Mouse (Mus musculus): ENCODE measurements at regions not wholly inside any gene's neighbourhood (a gene's known extent, or its start where the extent isn't known, plus 50 kb on each side); places are given as distances from the start of the nearest gene placed in this dataset.
A peak's percentile ranks its signal among the peaks of the same experiment; 100 is the strongest.

- DNase-seq (ENCODE audit: low read depth, low spot score) = no peak
These were observed 517.2 kb upstream of the Epha5 start for GRCm38 (mm10) chr5:84934369-84934768.

- DNase-seq (ENCODE audit: low read depth, low spot score) = no peak
These were observed 500.6 kb upstream of the Epha5 start for GRCm38 (mm10) chr5:84917631-84918292.

GRCm38 (mm10) chr5:84901669-84902068 lies 484.5 kb upstream of the Epha5 start:
- no peak for DNase-seq (ENCODE audit: low read depth, low spot score)

DNA sequence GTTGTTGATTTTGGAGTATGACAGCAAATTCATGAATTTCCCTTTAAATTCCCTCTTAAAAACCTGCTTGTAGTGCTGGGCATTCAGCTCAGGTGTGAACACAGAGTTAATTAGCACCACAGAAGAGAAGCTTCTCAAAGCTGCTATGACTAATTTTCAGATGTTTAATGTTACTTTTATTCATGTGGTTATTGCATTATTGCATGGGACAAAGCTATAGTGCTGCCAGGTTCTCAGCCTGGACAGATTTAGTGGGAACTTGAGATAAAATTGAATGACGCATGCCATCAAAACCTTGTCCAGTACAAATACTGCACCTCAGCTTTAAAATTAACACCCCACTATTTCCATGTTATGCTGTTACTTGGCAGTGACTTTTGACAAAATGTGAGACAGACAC lies 480.4 kb upstream of the Epha5 start:
- no peak for DNase-seq (ENCODE audit: low read depth, low spot score)

- DNase-seq (ENCODE audit: low read depth, low spot score) = no peak
These were observed 436.4 kb upstream of the Epha5 start for GRCm38 (mm10) chr5:84853622-84854021.

- DNase-seq (ENCODE audit: low read depth, low spot score) = no peak
These were observed 432.0 kb upstream of the Epha5 start for GRCm38 (mm10) chr5:84849175-84849574.

- no peak for DNase-seq (ENCODE audit: low read depth, low spot score)
These were observed 431.6 kb upstream of the Epha5 start for GRCm38 (mm10) chr5:84848765-84849164.

GRCm38 (mm10) chr5:84811460-84811859 lies 394.3 kb upstream of the Epha5 start:
- peak; percentile 21 for DNase-seq (ENCODE audit: low read depth, low spot score)

GRCm38 (mm10) chr5:84810844-84811243 lies 393.7 kb upstream of the Epha5 start:
- DNase-seq (ENCODE audit: low read depth, low spot score) = no peak

DNA sequence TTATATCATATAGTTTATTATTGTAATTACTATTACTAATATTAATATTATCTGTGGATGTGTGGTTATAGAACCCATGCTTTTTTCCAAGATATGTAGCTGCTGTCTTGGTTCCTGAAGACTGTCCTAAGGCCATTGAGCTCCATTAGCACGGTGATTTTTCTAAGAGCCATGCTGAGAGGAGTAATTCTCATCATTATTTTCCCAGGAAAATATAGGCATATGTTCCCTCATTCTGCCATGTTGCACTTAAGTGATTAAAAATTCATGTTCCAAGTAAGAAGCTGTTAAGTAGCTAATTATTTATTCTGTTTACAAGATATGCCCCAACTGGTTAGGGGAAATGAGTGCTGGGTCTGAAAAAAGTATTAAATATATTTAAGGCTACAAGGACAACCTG lies 345.4 kb upstream of the Epha5 start:
- no peak for DNase-seq (ENCODE audit: low read depth, low spot score)

- no peak for DNase-seq (ENCODE audit: low read depth, low spot score)
These were observed 334.9 kb upstream of the Epha5 start for GRCm38 (mm10) chr5:84752053-84752452.

- no peak for DNase-seq (ENCODE audit: low read depth, low spot score)
These were observed 288.3 kb upstream of the Epha5 start for GRCm38 (mm10) chr5:84705436-84705835.

GRCm38 (mm10) chr5:84690334-84691258 lies 273.4 kb upstream of the Epha5 start:
- DNase-seq (ENCODE audit: low read depth, low spot score) = no peak

- DNase-seq (ENCODE audit: low read depth, low spot score) = no peak
These were observed 270.4 kb upstream of the Epha5 start for GRCm38 (mm10) chr5:84687534-84687933.

DNA sequence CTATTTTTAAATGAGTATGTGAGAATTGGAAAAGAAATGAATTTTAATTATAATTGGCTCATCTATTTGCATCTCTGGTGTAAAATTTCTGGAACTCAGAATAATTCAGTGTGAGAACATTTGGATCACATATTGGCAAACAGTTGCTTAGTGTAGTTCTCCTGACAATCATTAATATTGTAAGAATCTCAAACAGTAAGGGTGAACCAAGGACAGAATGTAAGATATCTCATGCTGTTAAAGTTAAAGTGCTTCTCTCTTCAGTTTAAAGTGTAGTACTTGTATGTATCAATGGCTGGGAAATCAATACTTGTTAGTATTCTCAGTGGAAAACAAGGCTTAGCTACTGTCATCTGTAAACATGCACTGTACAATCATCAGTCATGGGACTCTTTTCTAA lies 238.0 kb upstream of the Epha5 start:
- no peak for DNase-seq (ENCODE audit: low read depth, low spot score)

DNA sequence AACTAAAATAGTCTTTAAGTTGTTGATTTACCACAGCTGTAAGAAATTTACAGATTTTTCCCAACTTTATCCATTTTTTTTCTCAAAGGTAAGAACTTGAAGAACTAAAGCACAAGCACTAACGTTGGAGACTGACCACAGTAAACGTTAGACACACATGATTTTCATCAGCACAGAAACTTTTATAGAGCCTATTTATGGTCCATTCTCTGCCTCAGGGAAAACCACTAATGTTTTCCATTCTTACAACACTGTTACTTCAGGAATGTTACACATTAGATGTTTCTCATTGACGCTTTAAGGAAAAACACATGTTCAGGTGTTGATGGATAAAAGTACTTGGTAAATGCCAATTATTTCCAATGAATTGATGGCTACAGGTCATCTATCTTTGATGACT lies 218.3 kb upstream of the Epha5 start:
- no peak for DNase-seq (ENCODE audit: low read depth, low spot score)

- no peak for DNase-seq (ENCODE audit: low read depth, low spot score)
These were observed 215.7 kb upstream of the Epha5 start for GRCm38 (mm10) chr5:84632851-84633250.

- no peak for DNase-seq (ENCODE audit: low read depth, low spot score)
These were observed 201.0 kb upstream of the Epha5 start for GRCm38 (mm10) chr5:84618194-84618593.

GRCm38 (mm10) chr5:84608683-84609082 lies 191.5 kb upstream of the Epha5 start:
- DNase-seq (ENCODE audit: low read depth, low spot score) = no peak

DNA sequence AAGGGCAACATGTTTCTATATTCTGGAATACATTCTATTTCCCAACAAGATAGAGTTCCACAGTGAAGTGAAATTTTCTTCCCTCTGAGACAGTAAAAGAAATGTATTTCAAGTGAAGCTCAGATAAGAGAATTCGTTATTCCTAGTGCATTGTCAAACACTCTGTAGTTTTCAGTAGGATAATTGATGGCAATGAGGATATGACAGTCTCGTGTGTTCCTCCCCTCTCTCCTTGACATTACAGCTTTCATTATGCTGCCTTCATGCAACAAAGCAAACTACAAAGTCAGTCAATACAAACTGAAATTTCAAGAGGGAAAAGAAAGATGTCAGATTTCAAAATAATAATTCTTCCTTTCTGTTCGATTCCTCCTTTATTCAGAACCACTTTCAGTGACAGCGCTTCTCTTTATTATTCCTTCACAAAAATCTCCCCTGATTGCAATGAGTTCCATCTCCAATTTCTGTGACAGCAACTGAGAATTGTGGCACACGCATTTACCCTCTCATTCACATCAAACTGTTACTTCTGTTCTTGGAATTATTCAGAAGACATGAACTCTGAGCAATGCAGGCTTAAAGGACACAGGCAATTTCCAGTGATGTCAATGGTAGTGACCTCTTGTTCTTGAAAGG lies 148.2 kb upstream of the Epha5 start:
- DNase-seq (ENCODE audit: low read depth, low spot score) = no peak

DNA sequence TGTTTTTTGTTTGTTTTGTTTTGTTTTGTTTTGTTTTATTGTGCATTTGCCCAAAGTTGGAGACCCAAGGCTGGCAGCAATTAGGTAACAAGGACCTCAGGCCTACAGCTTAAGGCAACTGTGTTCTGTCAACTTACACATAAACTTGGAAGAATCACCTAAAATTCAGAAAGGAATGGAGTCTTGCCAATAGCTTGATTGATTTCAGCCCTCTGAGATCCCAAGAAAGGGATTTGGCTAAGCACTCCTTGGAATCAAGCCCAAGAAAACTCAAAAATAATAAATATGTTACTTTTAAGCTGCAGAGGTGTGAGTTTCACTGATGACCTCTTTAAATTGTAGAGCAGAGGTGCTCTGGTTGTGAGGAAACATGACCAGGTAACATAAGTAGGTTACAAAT lies 102.7 kb upstream of the Epha5 start:
- no peak for DNase-seq (ENCODE audit: low read depth, low spot score)

DNA sequence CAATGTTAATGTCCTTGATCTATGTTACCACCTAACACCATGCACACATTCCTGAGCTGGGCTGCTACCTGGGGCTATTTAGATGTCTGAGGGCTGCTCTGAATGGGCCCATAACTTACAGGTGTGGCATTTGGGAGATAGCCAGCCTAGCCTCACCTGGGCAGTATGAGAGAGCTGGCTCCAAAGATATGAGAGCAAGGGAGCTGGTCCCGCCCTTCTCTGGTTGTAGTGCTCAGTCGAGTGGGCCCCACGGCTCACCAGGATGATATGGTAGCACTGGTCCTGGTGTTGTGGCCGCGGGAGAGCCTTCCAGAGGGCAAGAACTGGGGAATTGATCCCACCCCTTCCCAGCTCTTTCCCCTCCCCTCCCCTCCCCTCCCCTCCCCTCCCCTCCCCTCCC lies 93.0 kb upstream of the Epha5 start:
- no peak for DNase-seq (ENCODE audit: low read depth, low spot score)

DNA sequence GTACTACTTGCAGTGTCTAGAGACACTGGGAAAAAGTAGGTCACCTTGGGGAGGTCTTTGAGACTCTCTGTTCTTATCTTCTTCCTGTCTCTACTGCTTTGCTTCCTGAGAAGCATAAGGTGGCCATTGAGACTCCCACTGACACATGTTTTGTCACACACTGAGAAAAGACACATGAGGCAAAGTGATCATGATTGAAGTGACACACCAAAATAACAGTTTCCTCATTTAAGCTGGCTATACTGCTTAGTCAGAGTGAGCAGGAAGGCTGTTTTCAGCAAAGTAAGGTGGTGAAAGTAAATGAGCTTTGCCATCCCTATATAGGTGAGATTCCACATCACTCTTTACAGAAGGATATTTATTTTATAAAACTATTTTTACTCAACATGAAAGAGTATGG lies 63.8 kb upstream of the Epha5 start:
- no peak for DNase-seq (ENCODE audit: low read depth, low spot score)
